Mouse (Mus musculus) liver, embryonic 12.5 days (tissue): ENCODE results near the gene Hid1. TPM values are rescaled to one million over a fixed set of nuclear protein-coding genes. Genes with fewer than 3 reads are reported as not detected.

ENCODE experiments used
- ATAC-seq: fragments of 200-750 bp; cut with Nextera tagmentation; 2 replicates; pipeline ENCODE4 v1.8.0; 2017; ENCODE audit warnings: moderate number of reproducible peaks, mild to moderate bottlenecking, moderate library complexity
- H3K27ac ChIP-seq: fragments of 300-500 bp; sonication (generic); 2 replicates; pipeline ENCODE4 v1.5.1; 2016; ENCODE audit warnings: mild to moderate bottlenecking
- H3K27me3 ChIP-seq: fragments of 300-500 bp; sonication (generic); replicated peaks from 2 replicates; pipeline ENCODE4 v1.6.1; 2016; ENCODE audit warnings: mild to moderate bottlenecking, moderate library complexity
- H3K36me3 ChIP-seq: fragments of 300-500 bp; sonication (generic); 2 replicates; pipeline ENCODE4 v1.6.1; 2016; ENCODE audit warnings: mild to moderate bottlenecking, moderate library complexity
- H3K4me1 ChIP-seq: fragments of 300-500 bp; sonication (generic); 2 replicates; pipeline ENCODE4 v1.6.1; 2016
- H3K4me2 ChIP-seq: fragments of 300-500 bp; sonication (generic); 2 replicates; pipeline ENCODE4 v1.6.1; 2016; ENCODE audit warnings: mild to moderate bottlenecking, moderate library complexity
- H3K4me3 ChIP-seq: fragments of 300-500 bp; sonication (generic); 2 replicates; pipeline ENCODE4 v1.5.1; 2016; ENCODE audit warnings: mild to moderate bottlenecking, moderate library complexity
- H3K9ac ChIP-seq: fragments of 300-500 bp; sonication (generic); 2 replicates; pipeline ENCODE4 v1.6.1; 2016; ENCODE audit warnings: mild to moderate bottlenecking, moderate library complexity
- H3K9me3 ChIP-seq: fragments of 300-500 bp; sonication (generic); replicated peaks from 2 replicates; pipeline ENCODE4 v1.6.1; 2016; ENCODE audit warnings: mild to moderate bottlenecking, moderate library complexity
- WGBS: fragments of 180-500 bp; shearing (Covaris S2); methylation state at CpG from one replicate; pipeline ENCODE4 v1.1.7; 2016; ENCODE audit not compliant: insufficient replicate concordance; 5-methylcytosine and 5-hydroxymethylcytosine counted together
- polyA plus RNA-seq: library from polyadenylated mRNA; unstranded; fragments of >200 nt; fragmentation: Nextera tagmentation; extraction: Ambion mirVana; gene quantifications from 2 replicates; pipeline ENCODE4 v1.2.1, GENCODE M21; 2016

Hid1 gene
- polyA plus RNA-seq, 1 experiment from 2014 or later, result 1.8 TPM

- Histone ChIP-seq H3K9ac (no peak overlapping the region), H3K4me3 (no peak overlapping the region), H3K27ac (no peak overlapping the region), H3K4me1 (0 out of 2 replicates have a peak, but pooled peaks cover 9% of the 10 kb centered on the region), H3K4me2 (0 out of 2 replicates have a peak overlapping the region, but pooled peaks have one; percentile 63), H3K9me3 (0 out of 2 replicates have a peak, but pooled peaks cover 3% of the 10 kb centered on the region), H3K27me3 (peaks cover 43% of the 10 kb centered on the region), H3K36me3 (no peaks in the 10 kb centered on the region)
- ATAC-seq, result no peak
- 57% methylated on average over 8 of the region's 8 CpGs for WGBS
Measured at GRCm38 (mm10) chr11:115298160-115298559, 69.4 kb downstream of the Hid1 start.

Other genes starting within 250 kb of the Hid1 start
- 0.90 and 1.3 TPM in 2 replicates for gene Cd300lf, start 233.8 kb downstream of the Hid1 start, polyA plus RNA-seq
- 74.5 and 75.7 TPM in 2 replicates for gene Slc9a3r1, start 204.4 kb downstream of the Hid1 start, polyA plus RNA-seq
- 7.5 and 8.1 TPM in 2 replicates for gene Tmem104, start 180.3 kb downstream of the Hid1 start, polyA plus RNA-seq
- gene Nat9, start 179.9 kb downstream of the Hid1 start, polyA plus RNA-seq, result 12.8 and 12.9 TPM in 2 replicates
- gene Grin2c, start 100.5 kb downstream of the Hid1 start, polyA plus RNA-seq, result 0.51 and 0.62 TPM in 2 replicates
- gene Fdxr, start 90.7 kb downstream of the Hid1 start, polyA plus RNA-seq, result 17.1 and 17.8 TPM in 2 replicates
- 2.2 and 2.4 TPM in 2 replicates for gene Fads6, start 70.1 kb downstream of the Hid1 start, polyA plus RNA-seq
- not detected in 2 replicates for gene Otop2, start 60.6 kb downstream of the Hid1 start, polyA plus RNA-seq
- 0.25 and 0.32 TPM in 2 replicates for gene Ush1g, start 45.7 kb downstream of the Hid1 start, polyA plus RNA-seq
- gene Otop3, start 33.0 kb downstream of the Hid1 start, polyA plus RNA-seq, result not detected in 2 replicates
- gene Cdr2l, start 14.2 kb upstream of the Hid1 start, polyA plus RNA-seq, result 4.2 TPM in 2 replicates
- 116 and 120 TPM in 2 replicates for gene Mrpl58, start 36.0 kb upstream of the Hid1 start, polyA plus RNA-seq
- 624 and 630 TPM in 2 replicates for gene Atp5h, start 52.2 kb upstream of the Hid1 start, polyA plus RNA-seq
- 8.6 and 9.3 TPM in 2 replicates for gene Kctd2, start 52.4 kb upstream of the Hid1 start, polyA plus RNA-seq
- 0.18 and 0.22 TPM in 2 replicates for gene Trim80, start 72.8 kb upstream of the Hid1 start, polyA plus RNA-seq
- gene Slc16a5, start 94.7 kb upstream of the Hid1 start, polyA plus RNA-seq, result 0.08 and 0.10 TPM in 2 replicates
- 4.0 and 4.2 TPM in 2 replicates for gene Armc7, start 107.9 kb upstream of the Hid1 start, polyA plus RNA-seq
- 68.4 and 69.0 TPM in 2 replicates for gene Nt5c, start 124.1 kb upstream of the Hid1 start, polyA plus RNA-seq
- 307 and 318 TPM in 2 replicates for gene Jpt1, start 146.6 kb upstream of the Hid1 start, polyA plus RNA-seq
- gene Sumo2, start 168.5 kb upstream of the Hid1 start, polyA plus RNA-seq, result 574 and 585 TPM in 2 replicates
- gene Nup85, start 196.7 kb upstream of the Hid1 start, polyA plus RNA-seq, result 202 and 216 TPM in 2 replicates
- 83.1 and 87.3 TPM in 2 replicates for gene Mrps7, start 236.2 kb upstream of the Hid1 start, polyA plus RNA-seq
- gene Gga3, start 236.3 kb upstream of the Hid1 start, polyA plus RNA-seq, result 14.0 and 14.7 TPM in 2 replicates
- 26.6 and 27.1 TPM in 2 replicates for gene Mif4gd, start 245.2 kb upstream of the Hid1 start, polyA plus RNA-seq